Mouse (Mus musculus): ENCODE results near the gene Gm2431. TPM values are rescaled to one million over a fixed set of nuclear protein-coding genes. Genes with fewer than 3 reads are reported as not detected.
"Not testable (repeated sequence)": the region's sequence is repeated elsewhere in the genome, so short reads cannot be mapped to it uniquely, and the experiment has no call there.

Gene Gm2431
- polyA plus RNA-seq (2014; fragmentation: Nextera tagmentation; extraction: Ambion mirVana), result not detected in 2 replicates

DNA sequence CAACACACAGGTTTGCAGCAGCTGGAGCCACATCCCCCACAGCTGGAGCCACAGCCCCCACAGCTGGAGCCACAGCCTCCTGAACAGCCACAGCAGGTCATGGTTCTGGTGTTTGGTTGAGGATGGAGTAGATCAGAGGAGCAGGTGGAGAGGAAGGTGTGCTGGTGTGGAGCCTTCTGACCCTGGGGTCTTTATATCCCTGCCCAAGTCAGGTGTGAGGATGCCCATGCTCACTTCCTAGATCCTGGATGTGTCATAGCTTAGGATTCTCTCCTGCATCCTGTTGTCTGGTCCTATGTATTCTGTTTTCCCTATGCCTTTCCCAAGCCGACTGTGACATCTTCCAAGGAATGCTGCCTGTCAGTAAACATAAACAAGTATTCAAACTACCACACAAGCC, at the start of gene Gm2431:
Gm2431 (minus strand) TSS at position 101 of the 400 bp plus-strand sequence.
- not testable (repeated sequence) for H3K27ac ChIP-seq (ENCODE audit: low read depth, low read length); H3K27me3 ChIP-seq (ENCODE audit: control insufficient read depth, insufficient read depth, low read length); H3K36me3 ChIP-seq (ENCODE audit: control insufficient read depth, insufficient read depth, low read length); ATAC-seq (replicated peaks; ENCODE audit: insufficient number of reproducible peaks, low FRiP score, low TSS enrichment); H3K4me2 ChIP-seq; H3K9me3 ChIP-seq (replicated peaks; ENCODE audit: control insufficient read depth, low read length); H3K4me1 ChIP-seq (ENCODE audit: control insufficient read depth, insufficient read depth, low read length); H3K4me3 ChIP-seq (ENCODE audit: low read depth, low read length); H3K9ac ChIP-seq (ENCODE audit: low read depth, low read length)
- 39% methylated on average over 1 of the region's 1 CpGs for WGBS (ENCODE audit: insufficient replicate concordance)

DNA sequence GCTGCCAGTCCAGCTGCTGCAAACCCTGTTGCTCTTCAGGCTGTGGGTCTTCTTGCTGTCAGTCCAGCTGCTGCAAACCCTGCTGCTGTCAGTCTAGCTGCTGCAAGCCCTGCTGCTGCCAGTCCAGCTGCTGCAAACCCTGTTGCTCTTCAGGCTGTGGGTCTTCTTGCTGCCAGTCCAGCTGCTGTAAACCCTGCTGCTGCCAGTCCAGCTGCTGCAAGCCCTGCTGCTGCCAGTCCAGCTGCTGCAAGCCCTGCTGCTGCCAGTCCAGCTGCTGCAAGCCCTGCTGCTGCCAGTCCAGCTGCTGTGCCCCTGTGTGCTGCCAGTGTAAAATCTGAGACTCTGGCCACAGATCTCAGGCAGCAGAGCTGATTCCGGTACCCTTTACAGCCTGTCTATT, 45.8 kb upstream of the Gm2431 start:
- not testable (repeated sequence) for H3K9ac ChIP-seq (ENCODE audit: low read depth, low read length); H3K9me3 ChIP-seq (replicated peaks; ENCODE audit: control insufficient read depth, low read length); ATAC-seq (replicated peaks; ENCODE audit: insufficient number of reproducible peaks, low FRiP score, low TSS enrichment); H3K27me3 ChIP-seq (ENCODE audit: control insufficient read depth, insufficient read depth, low read length); H3K27ac ChIP-seq (ENCODE audit: low read depth, low read length); H3K36me3 ChIP-seq (ENCODE audit: control insufficient read depth, insufficient read depth, low read length); H3K4me1 ChIP-seq (ENCODE audit: control insufficient read depth, insufficient read depth, low read length); H3K4me2 ChIP-seq; H3K4me3 ChIP-seq (ENCODE audit: low read depth, low read length)
- WGBS (ENCODE audit: insufficient replicate concordance), result 50% methylated on average over 1 of the region's 1 CpGs

DNA sequence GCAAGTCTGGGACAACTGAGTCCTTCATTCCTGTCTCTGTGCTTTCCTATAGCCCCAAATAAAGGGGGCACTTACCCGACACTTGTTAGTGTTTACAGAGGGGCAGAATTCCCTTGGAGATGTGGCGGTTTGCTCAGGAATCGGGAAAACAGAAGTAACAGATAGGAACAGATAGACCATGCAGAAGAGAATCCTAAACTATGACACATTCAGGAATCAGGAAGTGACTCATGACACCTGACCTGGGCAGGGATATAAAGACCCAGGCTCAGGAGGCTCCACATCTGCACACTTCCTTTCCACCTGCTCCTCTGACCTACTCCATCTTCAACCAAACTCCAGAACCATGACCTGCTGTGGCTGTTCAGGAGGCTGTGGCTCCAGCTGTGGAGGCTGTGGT, 45.1 kb upstream of the Gm2431 start, which contains the start of gene Krtap5-4:
Krtap5-4 (plus strand) TSS at position 301 of the 400 bp plus-strand sequence.
- no peak within 1 kb of the TSS for H3K27ac ChIP-seq (ENCODE audit: low read depth, low read length)
- no peak within 1 kb of the TSS for H3K4me3 ChIP-seq (ENCODE audit: low read depth, low read length)
- 0 out of 2 replicates have a peak, but pooled peaks cover 3% of the 10 kb centered on the region for H3K4me1 ChIP-seq (ENCODE audit: control insufficient read depth, insufficient read depth, low read length)
- WGBS (ENCODE audit: insufficient replicate concordance), result 30% methylated on average over 3 of the region's 3 CpGs
- ATAC-seq (replicated peaks; ENCODE audit: insufficient number of reproducible peaks, low FRiP score, low TSS enrichment), result no peak
- H3K4me2 ChIP-seq, result no peak within 1 kb of the TSS
- H3K9ac ChIP-seq (ENCODE audit: low read depth, low read length), result no peak within 1 kb of the TSS
- H3K27me3 ChIP-seq (ENCODE audit: control insufficient read depth, insufficient read depth, low read length), result no peaks in the 10 kb centered on the region
- no peaks in the 10 kb centered on the region for H3K36me3 ChIP-seq (ENCODE audit: control insufficient read depth, insufficient read depth, low read length)
- no peaks in the 10 kb centered on the region for H3K9me3 ChIP-seq (replicated peaks; ENCODE audit: control insufficient read depth, low read length)

DNA sequence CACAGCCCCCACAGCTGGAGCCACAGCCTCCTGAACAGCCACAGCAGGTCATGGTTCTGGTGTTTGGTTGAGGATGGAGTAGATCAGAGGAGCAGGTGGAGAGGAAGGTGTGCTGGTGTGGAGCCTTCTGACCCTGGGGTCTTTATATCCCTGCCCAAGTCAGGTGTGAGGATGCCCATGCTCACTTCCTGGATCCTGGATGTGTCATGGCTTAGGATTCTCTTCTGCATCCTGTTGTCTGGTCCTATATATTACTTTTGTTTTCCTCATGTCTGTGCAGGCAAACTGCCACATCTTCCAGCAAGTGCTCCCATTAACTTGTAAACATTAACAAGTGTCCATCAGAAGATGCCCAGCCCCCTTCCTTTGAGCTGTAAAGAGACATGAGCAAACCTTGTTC, 38.9 kb upstream of the Gm2431 start, which contains the start of gene Krtap5-1:
Krtap5-1 (minus strand) TSS at position 101 of the 400 bp plus-strand sequence.
- not testable (repeated sequence) for H3K4me2 ChIP-seq; H3K4me3 ChIP-seq (ENCODE audit: low read depth, low read length); H3K9ac ChIP-seq (ENCODE audit: low read depth, low read length); H3K27me3 ChIP-seq (ENCODE audit: control insufficient read depth, insufficient read depth, low read length); H3K4me1 ChIP-seq (ENCODE audit: control insufficient read depth, insufficient read depth, low read length); H3K27ac ChIP-seq (ENCODE audit: low read depth, low read length); H3K36me3 ChIP-seq (ENCODE audit: control insufficient read depth, insufficient read depth, low read length); H3K9me3 ChIP-seq (replicated peaks; ENCODE audit: control insufficient read depth, low read length); ATAC-seq (replicated peaks; ENCODE audit: insufficient number of reproducible peaks, low FRiP score, low TSS enrichment)

DNA sequence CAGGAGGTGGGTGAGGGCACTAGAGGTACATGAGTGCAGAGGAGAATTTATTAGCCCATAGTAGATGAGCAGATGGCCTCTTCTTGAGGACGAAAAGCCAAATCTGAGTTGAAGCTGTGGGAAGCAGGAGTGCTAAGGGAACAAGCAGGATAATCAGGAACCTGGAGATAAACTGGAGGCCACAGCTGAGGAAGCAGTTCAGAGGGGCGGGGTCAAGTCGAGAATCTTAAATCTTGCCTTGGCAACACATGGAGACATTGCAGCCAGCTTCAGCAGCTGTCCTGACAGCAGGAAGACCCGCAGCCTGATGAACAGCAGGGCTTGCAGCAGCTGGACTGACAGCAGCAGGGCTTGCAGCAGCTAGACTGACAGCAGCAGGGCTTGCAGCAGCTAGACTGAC, 38.0 kb upstream of the Gm2431 start:
- not testable (repeated sequence) for H3K4me1 ChIP-seq (ENCODE audit: control insufficient read depth, insufficient read depth, low read length); ATAC-seq (replicated peaks; ENCODE audit: insufficient number of reproducible peaks, low FRiP score, low TSS enrichment); H3K4me3 ChIP-seq (ENCODE audit: low read depth, low read length); H3K36me3 ChIP-seq (ENCODE audit: control insufficient read depth, insufficient read depth, low read length); H3K27me3 ChIP-seq (ENCODE audit: control insufficient read depth, insufficient read depth, low read length); H3K4me2 ChIP-seq; H3K27ac ChIP-seq (ENCODE audit: low read depth, low read length); H3K9me3 ChIP-seq (replicated peaks; ENCODE audit: control insufficient read depth, low read length); H3K9ac ChIP-seq (ENCODE audit: low read depth, low read length)
- 10% methylated on average over 4 of the region's 4 CpGs for WGBS (ENCODE audit: insufficient replicate concordance)

DNA sequence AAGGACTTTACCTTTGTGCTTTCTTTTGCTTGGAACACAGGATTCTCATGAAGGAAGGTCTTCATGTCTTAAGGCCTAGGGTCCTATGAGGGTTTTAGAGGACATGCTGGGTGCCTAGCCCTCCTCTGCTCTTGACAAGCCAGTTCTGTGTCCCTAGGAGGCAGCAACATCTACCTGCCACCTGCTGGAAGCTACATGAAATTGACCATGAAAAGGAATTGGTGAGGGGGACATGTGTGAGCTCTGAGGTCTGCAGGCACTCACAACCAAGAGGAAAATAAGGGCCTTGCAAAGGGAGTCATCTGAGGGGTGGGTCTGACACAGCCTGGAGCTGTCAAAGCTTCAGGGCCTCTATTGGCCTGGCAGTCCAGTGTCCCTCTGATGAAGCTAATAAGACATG, 37.3 kb upstream of the Gm2431 start:
- H3K9ac ChIP-seq (ENCODE audit: low read depth, low read length), result no peak overlapping the region
- H3K4me2 ChIP-seq, result no peak overlapping the region
- H3K27ac ChIP-seq (ENCODE audit: low read depth, low read length), result no peak overlapping the region
- no peak overlapping the region for H3K4me3 ChIP-seq (ENCODE audit: low read depth, low read length)
- no peaks in the 10 kb centered on the region for H3K9me3 ChIP-seq (replicated peaks; ENCODE audit: control insufficient read depth, low read length)
- no peaks in the 10 kb centered on the region for H3K4me1 ChIP-seq (ENCODE audit: control insufficient read depth, insufficient read depth, low read length)
- no peaks in the 10 kb centered on the region for H3K27me3 ChIP-seq (ENCODE audit: control insufficient read depth, insufficient read depth, low read length)
- no peaks in the 10 kb centered on the region for H3K36me3 ChIP-seq (ENCODE audit: control insufficient read depth, insufficient read depth, low read length)
- no peak for ATAC-seq (replicated peaks; ENCODE audit: insufficient number of reproducible peaks, low FRiP score, low TSS enrichment)

DNA sequence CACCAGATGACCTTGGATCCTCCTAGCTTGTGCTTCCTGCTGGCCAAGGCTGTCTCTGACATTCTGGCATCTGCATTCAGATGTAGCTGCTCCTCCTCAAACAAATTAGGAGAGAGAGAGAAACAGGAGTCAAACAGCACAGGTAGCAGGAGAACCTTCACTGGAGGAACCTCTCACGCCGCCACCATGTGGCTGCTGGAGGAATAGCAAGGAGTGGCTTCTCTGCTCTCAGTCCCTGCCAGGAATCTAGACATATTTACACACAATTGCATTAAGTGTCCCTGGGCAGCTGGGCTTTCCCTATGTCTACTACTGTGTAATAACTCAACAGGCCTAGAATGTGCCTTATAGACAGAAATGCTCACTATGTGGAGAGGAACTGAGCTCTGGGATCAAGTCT, 35.7 kb upstream of the Gm2431 start:
- not testable (repeated sequence) for H3K4me1 ChIP-seq (ENCODE audit: control insufficient read depth, insufficient read depth, low read length); H3K9me3 ChIP-seq (replicated peaks; ENCODE audit: control insufficient read depth, low read length); H3K27me3 ChIP-seq (ENCODE audit: control insufficient read depth, insufficient read depth, low read length); H3K4me3 ChIP-seq (ENCODE audit: low read depth, low read length); H3K27ac ChIP-seq (ENCODE audit: low read depth, low read length); H3K9ac ChIP-seq (ENCODE audit: low read depth, low read length); H3K4me2 ChIP-seq; H3K36me3 ChIP-seq (ENCODE audit: control insufficient read depth, insufficient read depth, low read length); ATAC-seq (replicated peaks; ENCODE audit: insufficient number of reproducible peaks, low FRiP score, low TSS enrichment)
- WGBS (ENCODE audit: insufficient replicate concordance), result 5% methylated on average over 2 of the region's 2 CpGs

DNA sequence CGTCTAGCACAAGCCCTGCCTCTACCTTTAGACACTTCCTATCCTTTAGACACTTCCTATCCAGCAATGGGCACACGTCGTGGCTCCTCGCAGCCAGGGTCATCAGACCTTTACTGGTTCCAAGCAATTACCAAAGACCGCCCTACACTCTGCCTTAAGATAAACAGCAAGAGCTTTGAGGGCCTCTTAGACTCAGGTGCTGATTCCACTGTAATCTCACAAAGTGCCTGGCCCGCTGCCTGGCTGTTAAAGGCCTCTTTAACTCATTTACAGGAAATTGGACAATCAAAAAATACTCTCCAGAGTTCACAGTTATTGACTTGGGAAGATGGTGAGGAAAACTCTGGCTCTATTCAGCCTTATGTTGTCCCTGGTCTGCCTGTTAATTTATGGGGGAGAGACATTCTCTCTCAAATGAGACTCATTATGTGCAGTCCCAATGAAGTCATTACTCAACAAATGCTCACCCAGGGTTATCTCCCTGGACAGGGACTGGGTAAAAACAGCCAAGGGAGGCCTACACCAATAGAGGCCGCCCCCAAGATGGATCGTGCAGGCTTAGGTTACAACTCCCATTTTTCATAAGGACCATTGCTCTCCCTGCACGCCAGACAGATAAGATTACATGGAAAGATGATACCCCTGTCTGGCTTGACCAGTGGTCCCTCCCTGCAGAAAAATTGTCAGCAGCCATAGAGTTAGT, 27.9 kb upstream of the Gm2431 start:
- not testable (repeated sequence) for ATAC-seq (replicated peaks; ENCODE audit: insufficient number of reproducible peaks, low FRiP score, low TSS enrichment); H3K27ac ChIP-seq (ENCODE audit: low read depth, low read length); H3K9me3 ChIP-seq (replicated peaks; ENCODE audit: control insufficient read depth, low read length); H3K4me2 ChIP-seq; H3K4me3 ChIP-seq (ENCODE audit: low read depth, low read length); H3K27me3 ChIP-seq (ENCODE audit: control insufficient read depth, insufficient read depth, low read length); H3K36me3 ChIP-seq (ENCODE audit: control insufficient read depth, insufficient read depth, low read length); H3K9ac ChIP-seq (ENCODE audit: low read depth, low read length)
- 44% methylated on average over 9 of the region's 9 CpGs for WGBS (ENCODE audit: insufficient replicate concordance)
- H3K4me1 ChIP-seq (ENCODE audit: control insufficient read depth, insufficient read depth, low read length), result peaks cover 12% of the 10 kb centered on the region

Data from heart, embryonic 11.5 days (tissue).